Mouse (Mus musculus) thymus, adult 2 months (tissue): ENCODE measurements at regions not wholly inside any gene's neighbourhood (a gene's known extent, or its start where the extent isn't known, plus 50 kb on each side); places are given as distances from the start of the nearest gene placed in this dataset.

Source experiments
- CTCF ChIP-seq: fragments of 200-500 bp; IDR thresholded peaks from 2 replicates; pipeline ENCODE4 v1.5.1; 2012; ENCODE audit warnings: mild to moderate bottlenecking, control low read depth, low read length, moderate library complexity, borderline replicate concordance; ENCODE audit not compliant: control insufficient read depth, poor library complexity, insufficient read depth; ENCODE audit errors: extremely low read depth
- POLR2A ChIP-seq: fragments of 200-500 bp; IDR thresholded peaks from 2 replicates; pipeline ENCODE4 v1.6.1; 2012; ENCODE audit warnings: mild to moderate bottlenecking, low read length, control low read depth, moderate library complexity; ENCODE audit not compliant: control insufficient read depth, poor library complexity, insufficient read depth; ENCODE audit errors: extremely low read depth

GRCm38 (mm10) chr3:99795835-99796234 lies 89.4 kb upstream of the Spag17 start:
- no peak for TF ChIP-seq CTCF
- TF ChIP-seq POLR2A, result no peak
